Mouse (Mus musculus) naive thymus-derived CD4-positive, alpha-beta T cell, adult 2 months (primary cell): ENCODE measurements at regions not wholly inside any gene's neighbourhood (a gene's known extent, or its start where the extent isn't known, plus 50 kb on each side); places are given as distances from the start of the nearest gene placed in this dataset.

Experiments
- DNase-seq: peaks from one replicate; pipeline ENCODE4 v3.0.0-alpha.2; 2011; ENCODE audit warnings: low read depth

- DNase-seq, result no peak
These were observed 128.9 kb downstream of the Cd83 start for GRCm38 (mm10) chr13:43913476-43913875.

- no peak for DNase-seq
These were observed 135.3 kb downstream of the Cd83 start for GRCm38 (mm10) chr13:43919781-43920420.

- no peak for DNase-seq
These were observed 145.8 kb downstream of the Cd83 start for GRCm38 (mm10) chr13:43930081-43930981.

GRCm38 (mm10) chr13:43932946-43933345, 148.4 kb downstream of the Cd83 start:
- no peak for DNase-seq

GRCm38 (mm10) chr13:43935284-43935683, 150.7 kb downstream of the Cd83 start:
- no peak for DNase-seq

GRCm38 (mm10) chr13:43936504-43936903, 151.9 kb downstream of the Cd83 start:
- no peak for DNase-seq

- DNase-seq, result no peak
These were observed 154.0 kb downstream of the Cd83 start for GRCm38 (mm10) chr13:43938611-43939010.

- DNase-seq, result no peak
These were observed 154.8 kb downstream of the Cd83 start for GRCm38 (mm10) chr13:43939375-43939774.

GRCm38 (mm10) chr13:43941731-43942130, 157.2 kb downstream of the Cd83 start:
- no peak for DNase-seq

GRCm38 (mm10) chr13:43948606-43949005, 164.0 kb downstream of the Cd83 start:
- no peak for DNase-seq

- DNase-seq, result no peak
These were observed 165.4 kb downstream of the Cd83 start for GRCm38 (mm10) chr13:43949740-43950643.

- no peak for DNase-seq
These were observed 167.9 kb downstream of the Cd83 start for GRCm38 (mm10) chr13:43952491-43952890.

- DNase-seq, result no peak
These were observed 168.5 kb downstream of the Cd83 start for GRCm38 (mm10) chr13:43952972-43953592.

GRCm38 (mm10) chr13:43954714-43955393, 170.3 kb downstream of the Cd83 start:
- no peak for DNase-seq

GRCm38 (mm10) chr13:43957046-43957445, 172.5 kb downstream of the Cd83 start:
- no peak for DNase-seq

- DNase-seq, result peak; percentile 19
These were observed 174.6 kb downstream of the Cd83 start for GRCm38 (mm10) chr13:43959121-43959572.

- peak; percentile 41 for DNase-seq
These were observed 176.6 kb downstream of the Cd83 start for GRCm38 (mm10) chr13:43961047-43961690.

GRCm38 (mm10) chr13:43961987-43962386, 177.4 kb downstream of the Cd83 start:
- peak; percentile 47 for DNase-seq

- DNase-seq, result no peak
These were observed 178.7 kb downstream of the Cd83 start for GRCm38 (mm10) chr13:43963321-43963720.

- no peak for DNase-seq
These were observed 180.8 kb downstream of the Cd83 start for GRCm38 (mm10) chr13:43965256-43965905.
